In the genomic region with DNA sequence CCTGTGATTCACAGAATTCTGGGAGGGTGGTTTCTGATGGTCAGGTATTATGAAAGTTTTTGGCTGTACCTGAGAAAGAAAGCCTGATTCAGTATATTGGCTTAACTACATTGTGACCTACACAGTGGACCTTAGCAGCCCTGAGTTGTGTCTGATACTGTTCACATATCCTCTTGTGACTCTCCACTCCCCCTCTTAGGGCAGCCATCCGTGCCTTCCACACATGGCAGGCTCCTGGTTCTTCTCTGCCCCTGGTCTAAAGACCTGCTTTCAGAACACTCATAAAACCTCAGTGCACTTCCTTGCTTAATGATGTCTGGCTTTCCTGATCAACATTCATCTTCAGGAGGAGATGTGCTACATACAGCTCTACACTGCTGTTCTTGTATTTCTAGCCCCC, we compare ENCODE assay signal across 22 mouse cellular contexts. TPM values are rescaled to one million over a fixed set of nuclear protein-coding genes. Genes with fewer than 3 reads are reported as not detected.
"Had no signal": no experiment of that assay in that cellular context is flagged by ENCODE, and none has a peak within 500 bp of the region (broad histone marks: within the 10 kb centered on the region; RNA-seq: fewer than 3 reads in every experiment).

No protein-coding gene starts in this region.

- H3K4me3 ChIP-seq: midbrain, embryonic 10.5 days; midbrain, embryonic 12.5 days; myocyte; neural tube, embryonic 13.5 days; neural tube, embryonic 15.5 days; stomach, embryonic 15.5 days had no signal

- H3K9ac ChIP-seq: lung, embryonic 14.5 days; midbrain, embryonic 12.5 days; neural tube, embryonic 13.5 days; neural tube, embryonic 15.5 days; stomach, embryonic 15.5 days had no signal

- H3K9me3 ChIP-seq: midbrain, embryonic 10.5 days; midbrain, embryonic 12.5 days; neural tube, embryonic 13.5 days; neural tube, embryonic 15.5 days; stomach, embryonic 15.5 days had no signal

- H3K4me1 ChIP-seq: midbrain, embryonic 10.5 days; midbrain, embryonic 12.5 days; neural tube, embryonic 13.5 days; neural tube, embryonic 15.5 days; stomach, embryonic 15.5 days had no signal

- ATAC-seq: midbrain, embryonic 16.5 days had no signal

- DNase-seq: lung, adult 18-20 months; lung, embryonic 14.5 days; lung, postnatal 10 days; lung, postnatal 4 days; midbrain, embryonic 14.5 days; retina, postnatal 1 day; right cerebral cortex, adult 18-20 months; right cerebral cortex, postnatal 25 days; right cerebral cortex, postnatal 4 days; thymus, adult 18-20 months; thymus, postnatal 14 days; thymus, postnatal 36 days had no signal

- H3K27ac ChIP-seq: midbrain, embryonic 10.5 days; midbrain, embryonic 12.5 days; neural tube, embryonic 13.5 days; neural tube, embryonic 15.5 days; stomach, embryonic 15.5 days had no signal

- H3K27me3 ChIP-seq: midbrain, embryonic 12.5 days; neural tube, embryonic 13.5 days; neural tube, embryonic 15.5 days; stomach, embryonic 15.5 days had no signal

- H3K36me3 ChIP-seq: midbrain, embryonic 10.5 days; midbrain, embryonic 12.5 days; neural tube, embryonic 13.5 days; neural tube, embryonic 15.5 days; stomach, embryonic 15.5 days had no signal

- H3K4me2 ChIP-seq: lung, embryonic 14.5 days; midbrain, embryonic 12.5 days; neural tube, embryonic 13.5 days; neural tube, embryonic 15.5 days; stomach, embryonic 15.5 days had no signal

RNA-seq across cellular contexts. Expression of a gene that starts 26.8 kb away (rescaled TPM):
- polyA plus RNA-seq: lung, embryonic 14.5 days; lung, embryonic 16.5 days; midbrain, embryonic 10.5 days; midbrain, embryonic 12.5 days; midbrain, embryonic 14.5 days; myocyte; neural tube, embryonic 11.5 days; neural tube, embryonic 13.5 days; spleen, adult 2 months; stomach, embryonic 15.5 days had no signal
